Mouse (Mus musculus) bone marrow, adult 2 months (tissue): ENCODE results near the gene Miip.

Experiments used
- CTCF ChIP-seq: fragments of 200-500 bp; IDR thresholded peaks from 2 replicates; pipeline ENCODE4 v1.5.1; 2011; ENCODE audit warnings: low read length, control low read depth; ENCODE audit not compliant: control insufficient read depth, insufficient read depth
- POLR2A ChIP-seq: fragments of 200-500 bp; IDR thresholded peaks from 2 replicates; pipeline ENCODE4 v1.6.1; 2011; ENCODE audit warnings: low read depth, mild to moderate bottlenecking, control low read depth, low read length, borderline replicate concordance; ENCODE audit not compliant: control insufficient read depth

DNA sequence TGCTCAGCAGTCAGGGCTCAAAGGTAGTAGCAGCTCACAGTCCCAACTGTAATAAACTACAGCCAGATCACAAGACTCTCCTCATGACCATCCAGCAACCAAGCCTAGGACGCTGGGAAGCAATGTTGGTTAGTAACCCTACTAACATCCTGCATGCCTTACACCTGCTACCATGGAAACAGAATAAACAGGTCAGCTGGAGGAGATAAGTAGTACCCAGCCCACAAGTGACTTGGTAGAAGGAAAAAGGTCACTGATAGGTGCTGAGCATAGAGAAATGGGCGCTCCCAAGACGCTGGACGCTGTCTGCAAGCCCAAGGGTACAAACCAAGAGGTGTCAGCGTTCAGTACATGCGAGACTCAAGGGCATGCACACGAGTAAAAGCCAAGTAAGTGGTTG, 31.8 kb upstream of the Miip start:
- TF ChIP-seq CTCF (no peak), POLR2A (no peak)
